In genomic region chr14:121162822-121163221, GRCm38 (mm10) we compare ENCODE assay signal across 29 mouse cellular contexts.
"Had no signal": no experiment of that assay in that cellular context is flagged by ENCODE, and none has a peak within 500 bp of the region (broad histone marks: within the 10 kb centered on the region; RNA-seq: fewer than 3 reads in every experiment).

No protein-coding gene starts in this region.

- H3K4me3 ChIP-seq: embryonic facial prominence, embryonic 10.5 days; embryonic facial prominence, embryonic 12.5 days; embryonic facial prominence, embryonic 13.5 days; embryonic facial prominence, embryonic 15.5 days; erythroblast, embryonic 14.5 days; forebrain, embryonic 10.5 days; forebrain, embryonic 12.5 days; forebrain, embryonic 13.5 days; forebrain, embryonic 15.5 days; gastrocnemius, adult 2 months; heart, adult 2 months had no signal

- H3K36me3 ChIP-seq: embryonic facial prominence, embryonic 12.5 days; embryonic facial prominence, embryonic 13.5 days; embryonic facial prominence, embryonic 15.5 days; forebrain, embryonic 12.5 days; forebrain, embryonic 15.5 days had no signal

- H3K9me3 ChIP-seq: embryonic facial prominence, embryonic 10.5 days; embryonic facial prominence, embryonic 12.5 days; embryonic facial prominence, embryonic 13.5 days; embryonic facial prominence, embryonic 15.5 days; forebrain, embryonic 10.5 days; forebrain, embryonic 12.5 days; forebrain, embryonic 13.5 days; forebrain, embryonic 15.5 days had no signal

- DNase-seq: cerebellum, adult 2 months; cerebellum, adult 8-10 months; cerebellum, adult 9-10 months; cerebellum, adult 9-11 months; cerebellum, postnatal 10 days; cerebellum, postnatal 14 days; cerebellum, postnatal 25 days; cerebellum, postnatal 36 days; embryo, embryonic 11 days; forebrain, postnatal 0 days; gastrocnemius, adult 2 months; gastrocnemius, postnatal 10 days; gastrocnemius, postnatal 14 days; gastrocnemius, postnatal 25 days; gastrocnemius, postnatal 36 days; heart, adult 11 months; heart, adult 18-20 months; heart, adult 2 months had no signal

- H3K4me2 ChIP-seq: embryonic facial prominence, embryonic 12.5 days; embryonic facial prominence, embryonic 13.5 days; embryonic facial prominence, embryonic 15.5 days; forebrain, embryonic 12.5 days; forebrain, embryonic 13.5 days; forebrain, embryonic 15.5 days had no signal

- H3K27ac ChIP-seq: embryonic facial prominence, embryonic 10.5 days; embryonic facial prominence, embryonic 12.5 days; embryonic facial prominence, embryonic 13.5 days; embryonic facial prominence, embryonic 15.5 days; forebrain, embryonic 10.5 days; forebrain, embryonic 12.5 days; forebrain, embryonic 13.5 days; forebrain, embryonic 15.5 days; gastrocnemius, adult 2 months; heart, adult 2 months had no signal

- H3K9ac ChIP-seq: embryonic facial prominence, embryonic 12.5 days; embryonic facial prominence, embryonic 13.5 days; embryonic facial prominence, embryonic 15.5 days; forebrain, embryonic 12.5 days; forebrain, embryonic 13.5 days; forebrain, embryonic 15.5 days; forebrain, postnatal 0 days had no signal

- ATAC-seq: forebrain, embryonic 13.5 days; forebrain, embryonic 14.5 days; forebrain, embryonic 15.5 days; forebrain, embryonic 16.5 days; forebrain, postnatal 0 days had no signal

- H3K27me3 ChIP-seq: embryonic facial prominence, embryonic 12.5 days; embryonic facial prominence, embryonic 13.5 days; embryonic facial prominence, embryonic 15.5 days; forebrain, embryonic 12.5 days; forebrain, embryonic 13.5 days; forebrain, embryonic 15.5 days had no signal
